Mouse (Mus musculus): Measurements from ENCODE around the gene Pigv.

Gene Pigv

GRCm38 (mm10) chr4:133613867-133614266, 58.6 kb downstream of the Pigv start:
- no peak for DNase-seq (ENCODE audit: low read depth, low spot score)

DNA sequence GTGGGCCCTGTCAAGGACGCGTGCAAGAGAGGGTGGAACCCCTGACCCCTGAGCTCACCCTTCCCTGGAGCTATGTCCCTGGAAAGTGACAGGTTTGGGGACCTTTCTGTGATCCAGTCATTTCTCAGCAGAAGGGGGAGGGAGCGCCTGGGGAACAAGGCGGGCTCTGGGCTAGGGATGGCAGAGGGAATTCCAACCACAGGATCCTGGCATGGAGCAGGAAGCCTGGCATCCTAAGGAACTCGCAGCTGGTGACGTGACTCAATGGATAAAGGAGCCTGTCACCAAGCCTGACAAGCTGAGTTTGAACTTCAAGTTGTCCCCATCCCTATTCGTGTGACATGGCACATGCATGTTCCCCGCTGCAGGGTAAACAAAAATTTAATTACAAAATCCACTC, 59.4 kb downstream of the Pigv start:
- no peak for DNase-seq (ENCODE audit: low read depth, low spot score)

- no peak for DNase-seq (ENCODE audit: low read depth, low spot score)
Measured at GRCm38 (mm10) chr4:133612416-133612815, 60.0 kb downstream of the Pigv start.

DNA sequence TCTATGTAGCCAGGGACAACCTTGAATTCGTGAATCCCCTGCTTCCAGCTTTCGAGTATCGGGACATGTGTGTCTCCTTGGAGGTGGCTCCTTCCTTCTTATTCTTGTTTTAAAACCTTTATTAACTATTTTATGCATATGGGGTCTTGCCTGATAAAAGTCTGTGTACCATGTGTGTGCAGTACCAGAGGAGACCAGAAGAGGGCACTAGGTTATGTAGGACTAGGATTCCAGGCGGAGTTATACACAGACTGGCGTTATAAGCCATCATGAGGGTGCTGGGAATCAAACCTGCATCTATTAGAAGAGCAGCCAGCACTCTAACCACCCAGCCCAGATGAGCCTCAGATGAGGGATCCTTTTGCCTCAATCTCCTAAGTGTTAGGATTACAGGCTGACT, 60.6 kb downstream of the Pigv start:
- DNase-seq (ENCODE audit: low read depth, low spot score): no peak
